Mouse (Mus musculus) liver, embryonic 13.5 days (tissue): ENCODE measurements around the gene Hoxd4. TPM values are rescaled to one million over a fixed set of nuclear protein-coding genes. Genes with fewer than 3 reads are reported as not detected.

Experiments
- ATAC-seq: fragments of 200-750 bp; cut with Nextera tagmentation; 2 replicates; pipeline ENCODE4 v1.8.0; 2017; ENCODE audit warnings: low read depth, mild to moderate bottlenecking, moderate number of reproducible peaks, moderate library complexity
- DNase-seq: peaks from one replicate; pipeline ENCODE4 v3.0.0; 2022
- H3K27ac ChIP-seq: fragments of 300-500 bp; sonication (generic); 2 replicates; pipeline ENCODE4 v1.5.1; 2015; ENCODE audit warnings: moderate library complexity, mild to moderate bottlenecking, inconsistent platforms
- H3K27me3 ChIP-seq: fragments of 300-500 bp; sonication (generic); 2 replicates; pipeline ENCODE4 v1.6.1; 2015; ENCODE audit warnings: mild to moderate bottlenecking, inconsistent platforms
- H3K36me3 ChIP-seq: fragments of 300-500 bp; sonication (generic); 2 replicates; pipeline ENCODE4 v1.6.1; 2015; ENCODE audit warnings: mild to moderate bottlenecking, inconsistent platforms
- H3K4me1 ChIP-seq: fragments of 300-500 bp; sonication (generic); replicated peaks from 2 replicates; pipeline ENCODE4 v1.6.1; 2015; ENCODE audit warnings: inconsistent platforms
- H3K4me2 ChIP-seq: fragments of 300-500 bp; sonication (generic); 2 replicates; pipeline ENCODE4 v1.6.1; 2015; ENCODE audit warnings: inconsistent platforms, mild to moderate bottlenecking, moderate library complexity
- H3K4me3 ChIP-seq: fragments of 300-500 bp; sonication (generic); replicated peaks from 2 replicates; pipeline ENCODE4 v1.5.1; 2015; ENCODE audit warnings: mild to moderate bottlenecking, inconsistent platforms
- H3K9ac ChIP-seq: fragments of 300-500 bp; sonication (generic); 2 replicates; pipeline ENCODE4 v1.6.1; 2015; ENCODE audit warnings: mild to moderate bottlenecking, inconsistent platforms
- H3K9me3 ChIP-seq: fragments of 300-500 bp; sonication (generic); replicated peaks from 2 replicates; pipeline ENCODE4 v1.6.1; 2016; ENCODE audit warnings: inconsistent platforms
- WGBS: fragments of 180-500 bp; shearing (Covaris S2); methylation state at CpG from one replicate; pipeline ENCODE4 v1.1.7; 2015; ENCODE audit not compliant: insufficient replicate concordance; 5-methylcytosine and 5-hydroxymethylcytosine counted together
- polyA plus RNA-seq: library from polyadenylated mRNA; unstranded; fragments of >200 nt; fragmentation: Nextera tagmentation; extraction: Ambion mirVana; gene quantifications from 2 replicates; pipeline ENCODE4 v1.2.1, GENCODE M21; 2015

Hoxd4 gene
- polyA plus RNA-seq, 1 experiment from 2014 or later, result not detected

GRCm38 (mm10) chr2:74726551-74726950, 14.8 kb downstream of the Hoxd4 start, which contains the start of gene Gm28230:
Gene Gm28230, plus strand, starts transcription at chr2:74726728.
- H3K9me3 ChIP-seq, result no peaks in the 10 kb centered on the region
- H3K4me2 ChIP-seq, result peak within 1 kb of the TSS; percentile 35; the same call in 1 of the 2 replicates
- 34% methylated on average over 5 of the region's 5 CpGs for WGBS
- peaks cover 98% of the 10 kb centered on the region for H3K27me3 ChIP-seq
- H3K4me3 ChIP-seq, result peak within 1 kb of the TSS; percentile 22; the same call in 1 of the 2 replicates
- H3K4me1 ChIP-seq, result no peaks in the 10 kb centered on the region
- H3K9ac ChIP-seq, result no peak within 1 kb of the TSS
- DNase-seq, result no peak
- no peak for ATAC-seq
- no peak within 1 kb of the TSS for H3K27ac ChIP-seq
- H3K36me3 ChIP-seq, result no peaks in the 10 kb centered on the region

- no peak for DNase-seq
Measured at GRCm38 (mm10) chr2:74726973-74727639, 15.4 kb downstream of the Hoxd4 start.

GRCm38 (mm10) chr2:74727640-74728302, 16.0 kb downstream of the Hoxd4 start:
- Histone ChIP-seq H3K27ac (no peak overlapping the region), H3K36me3 (no peaks in the 10 kb centered on the region), H3K9me3 (no peaks in the 10 kb centered on the region), H3K27me3 (peaks cover 98% of the 10 kb centered on the region), H3K4me1 (no peaks in the 10 kb centered on the region), H3K4me2 (peak overlapping the region; percentile 35; the same call in 1 of the 2 replicates), H3K9ac (no peak overlapping the region), H3K4me3 (peak overlapping the region; percentile 22; the same call in 1 of the 2 replicates)
- DNase-seq (no peak), ATAC-seq (no peak)
- 10% methylated on average over 25 of the region's 25 CpGs for WGBS

More at GRCm38 (mm10) chr2:74726973-74727639, 15.4 kb downstream of the Hoxd4 start:
- Histone ChIP-seq H3K9me3 (no peaks in the 10 kb centered on the region), H3K4me3 (peak overlapping the region; percentile 22; the same call in 1 of the 2 replicates), H3K9ac (no peak overlapping the region), H3K4me1 (no peaks in the 10 kb centered on the region), H3K27ac (no peak overlapping the region), H3K4me2 (peak overlapping the region; percentile 35; the same call in 1 of the 2 replicates), H3K36me3 (no peaks in the 10 kb centered on the region), H3K27me3 (peaks cover 98% of the 10 kb centered on the region)
- WGBS, result 6% methylated on average over 43 of the region's 43 CpGs
- ATAC-seq, result no peak

GRCm38 (mm10) chr2:74728303-74728680, 16.6 kb downstream of the Hoxd4 start:
- Histone ChIP-seq H3K4me3 (no peak overlapping the region), H3K4me1 (no peaks in the 10 kb centered on the region), H3K9me3 (no peaks in the 10 kb centered on the region), H3K27ac (no peak overlapping the region), H3K9ac (no peak overlapping the region), H3K27me3 (peaks cover 98% of the 10 kb centered on the region), H3K4me2 (no peak overlapping the region), H3K36me3 (no peaks in the 10 kb centered on the region)
- ATAC-seq, result no peak
- WGBS, result 39% methylated on average over 13 of the region's 13 CpGs
- DNase-seq, result no peak

- H3K9me3 ChIP-seq, result no peaks in the 10 kb centered on the region
- peaks cover 98% of the 10 kb centered on the region for H3K27me3 ChIP-seq
- H3K9ac ChIP-seq, result no peak overlapping the region
- no peaks in the 10 kb centered on the region for H3K36me3 ChIP-seq
- H3K4me3 ChIP-seq, result no peak overlapping the region
- no peak for ATAC-seq
- DNase-seq, result no peak
- 28% methylated on average over 8 of the region's 8 CpGs for WGBS
- H3K4me2 ChIP-seq, result no peak overlapping the region
- no peaks in the 10 kb centered on the region for H3K4me1 ChIP-seq
- H3K27ac ChIP-seq, result no peak overlapping the region
Measured at GRCm38 (mm10) chr2:74730331-74730730, 18.6 kb downstream of the Hoxd4 start.

- H3K4me1 ChIP-seq, result no peaks in the 10 kb centered on the region
- no peak overlapping the region for H3K4me2 ChIP-seq
- no peak overlapping the region for H3K27ac ChIP-seq
- H3K4me3 ChIP-seq, result no peak overlapping the region
- peaks cover 98% of the 10 kb centered on the region for H3K27me3 ChIP-seq
- ATAC-seq (no peak), DNase-seq (no peak)
- no peaks in the 10 kb centered on the region for H3K36me3 ChIP-seq
- no peak overlapping the region for H3K9ac ChIP-seq
- H3K9me3 ChIP-seq, result no peaks in the 10 kb centered on the region
Measured at GRCm38 (mm10) chr2:74731055-74731454, 19.3 kb downstream of the Hoxd4 start.

- no peaks in the 10 kb centered on the region for H3K4me1 ChIP-seq
- H3K4me2 ChIP-seq, result no peak overlapping the region
- H3K27me3 ChIP-seq, result peaks cover 98% of the 10 kb centered on the region
- no peak for ATAC-seq
- no peak overlapping the region for H3K4me3 ChIP-seq
- WGBS, result 13% methylated on average over 9 of the region's 9 CpGs
- no peak for DNase-seq
- H3K27ac ChIP-seq, result no peak overlapping the region
- H3K36me3 ChIP-seq, result no peaks in the 10 kb centered on the region
- H3K9ac ChIP-seq, result no peak overlapping the region
- H3K9me3 ChIP-seq, result no peaks in the 10 kb centered on the region
Measured at GRCm38 (mm10) chr2:74731799-74732512, 20.2 kb downstream of the Hoxd4 start.

- H3K4me2 ChIP-seq, result no peak overlapping the region
- no peaks in the 10 kb centered on the region for H3K4me1 ChIP-seq
- no peak overlapping the region for H3K4me3 ChIP-seq
- no peaks in the 10 kb centered on the region for H3K9me3 ChIP-seq
- no peak for ATAC-seq
- DNase-seq, result no peak
- H3K27me3 ChIP-seq, result peaks cover 98% of the 10 kb centered on the region
- no peak overlapping the region for H3K27ac ChIP-seq
- no peak overlapping the region for H3K9ac ChIP-seq
- WGBS, result 2% methylated on average over 52 of the region's 52 CpGs
- H3K36me3 ChIP-seq, result no peaks in the 10 kb centered on the region
Measured at GRCm38 (mm10) chr2:74732513-74733316, 21.0 kb downstream of the Hoxd4 start.

- DNase-seq, result no peak
- 1% methylated on average over 16 of the region's 16 CpGs for WGBS
- no peaks in the 10 kb centered on the region for H3K36me3 ChIP-seq
- H3K9ac ChIP-seq, result no peak overlapping the region
- peaks cover 98% of the 10 kb centered on the region for H3K27me3 ChIP-seq
- H3K4me1 ChIP-seq, result no peaks in the 10 kb centered on the region
- H3K27ac ChIP-seq, result no peak overlapping the region
- no peak overlapping the region for H3K4me2 ChIP-seq
- ATAC-seq, result no peak
- H3K9me3 ChIP-seq, result no peaks in the 10 kb centered on the region
- no peak overlapping the region for H3K4me3 ChIP-seq
Measured at GRCm38 (mm10) chr2:74733317-74733661, 21.6 kb downstream of the Hoxd4 start.

GRCm38 (mm10) chr2:74733765-74734164, 22.0 kb downstream of the Hoxd4 start:
- Histone ChIP-seq H3K36me3 (no peaks in the 10 kb centered on the region), H3K4me3 (no peak overlapping the region), H3K27me3 (peaks cover 98% of the 10 kb centered on the region), H3K27ac (no peak overlapping the region), H3K4me1 (no peaks in the 10 kb centered on the region), H3K4me2 (no peak overlapping the region), H3K9ac (no peak overlapping the region), H3K9me3 (no peaks in the 10 kb centered on the region)
- no peak for DNase-seq
- 5% methylated on average over 6 of the region's 6 CpGs for WGBS
- ATAC-seq, result no peak

GRCm38 (mm10) chr2:74734451-74734850, 22.7 kb downstream of the Hoxd4 start:
- Histone ChIP-seq H3K4me1 (no peaks in the 10 kb centered on the region), H3K9me3 (no peaks in the 10 kb centered on the region), H3K36me3 (no peaks in the 10 kb centered on the region), H3K27me3 (peaks cover 98% of the 10 kb centered on the region), H3K4me3 (no peak overlapping the region), H3K4me2 (no peak overlapping the region), H3K9ac (no peak overlapping the region), H3K27ac (no peak overlapping the region)
- WGBS, result 6% methylated on average over 13 of the region's 13 CpGs
- ATAC-seq (no peak), DNase-seq (no peak)
